Mouse (Mus musculus) megakaryocyte, embryonic 14.5 days (primary cell): ENCODE data around the gene Afap1l2. TPM values are rescaled to one million over a fixed set of nuclear protein-coding genes. Genes with fewer than 3 reads are reported as not detected.

Source experiments
- H3K27me3 ChIP-seq: replicated peaks from 2 replicates; pipeline ENCODE3; 2012; ENCODE audit warnings: inconsistent platforms
- H3K36me3 ChIP-seq: replicated peaks from 2 replicates; pipeline ENCODE3; 2012; ENCODE audit warnings: low read length, inconsistent platforms, mixed read lengths
- H3K4me1 ChIP-seq: 2 replicates; pipeline ENCODE4 v1.6.1; 2012; ENCODE audit warnings: inconsistent platforms
- H3K4me3 ChIP-seq: replicated peaks from 2 replicates; pipeline ENCODE3; 2012; ENCODE audit warnings: moderate library complexity, mild to moderate bottlenecking, inconsistent platforms
- H3K9me3 ChIP-seq: 2 replicates; pipeline ENCODE4 v1.6.1; 2012; ENCODE audit warnings: inconsistent platforms
- FLI1 ChIP-seq: IDR thresholded peaks from 2 replicates; pipeline ENCODE4 v1.6.1; 2012; ENCODE audit warnings: low read length, inconsistent platforms, mixed read lengths
- GATA1 ChIP-seq: IDR thresholded peaks from 3 replicates; pipeline ENCODE4 v1.6.1; 2012; ENCODE audit warnings: mixed read lengths, low read length, inconsistent platforms, borderline replicate concordance
- polyA plus RNA-seq: library from polyadenylated mRNA; stranded (reverse); fragments of >175 nt; gene quantifications from 2 replicates; pipeline ENCODE4 v1.2.3, GENCODE M21; 2012; ENCODE audit warnings: low replicate concordance; ENCODE audit not compliant: insufficient read depth

Gene Afap1l2
- polyA plus RNA-seq = not detected in 2 replicates

- no peak for TF ChIP-seq GATA1
- no peak for TF ChIP-seq FLI1
- peak within 1 kb of the TSS; percentile 71 for H3K4me3 ChIP-seq
- peaks cover 80% of the 10 kb centered on the region for H3K27me3 ChIP-seq
- H3K9me3 ChIP-seq = no peaks in the 10 kb centered on the region
- peaks cover 10% of the 10 kb centered on the region for H3K4me1 ChIP-seq
- H3K36me3 ChIP-seq = no peaks in the 10 kb centered on the region
Measured at GRCm38 (mm10) chr19:57007781-57008710, at the start of gene Afap1l2. Gene Afap1l2 (minus strand): TSS chr19:57008228.

- Histone ChIP-seq H3K36me3 (no peaks in the 10 kb centered on the region), H3K9me3 (peaks cover 17% of the 10 kb centered on the region), H3K4me1 (no peaks in the 10 kb centered on the region), H3K27me3 (peaks cover 7% of the 10 kb centered on the region), H3K4me3 (no peak overlapping the region)
- TF ChIP-seq GATA1 (no peak), FLI1 (no peak)
Measured at GRCm38 (mm10) chr19:57057568-57057967, 49.5 kb upstream of the Afap1l2 start.

GRCm38 (mm10) chr19:57055215-57056120 is 47.4 kb upstream of the Afap1l2 start:
- H3K27me3 ChIP-seq = peaks cover 7% of the 10 kb centered on the region
- H3K9me3 ChIP-seq = peaks cover 17% of the 10 kb centered on the region
- no peak overlapping the region for H3K4me3 ChIP-seq
- TF ChIP-seq FLI1 = no peak
- no peak for TF ChIP-seq GATA1
- H3K36me3 ChIP-seq = no peaks in the 10 kb centered on the region
- no peaks in the 10 kb centered on the region for H3K4me1 ChIP-seq

- TF ChIP-seq FLI1 (no peak), GATA1 (no peak)
- Histone ChIP-seq H3K27me3 (peaks cover 7% of the 10 kb centered on the region), H3K4me1 (no peaks in the 10 kb centered on the region), H3K4me3 (no peak overlapping the region), H3K36me3 (no peaks in the 10 kb centered on the region), H3K9me3 (peaks cover 10% of the 10 kb centered on the region)
Measured at GRCm38 (mm10) chr19:57052959-57053358, 44.9 kb upstream of the Afap1l2 start.

- Histone ChIP-seq H3K27me3 (peaks cover 7% of the 10 kb centered on the region), H3K9me3 (peaks cover 5% of the 10 kb centered on the region), H3K4me1 (no peaks in the 10 kb centered on the region), H3K36me3 (no peaks in the 10 kb centered on the region), H3K4me3 (no peak overlapping the region)
- no peak for TF ChIP-seq FLI1
Measured at GRCm38 (mm10) chr19:57052016-57052415, 44.0 kb upstream of the Afap1l2 start.

- no peaks in the 10 kb centered on the region for H3K36me3 ChIP-seq
- peaks cover 7% of the 10 kb centered on the region for H3K27me3 ChIP-seq
- H3K4me3 ChIP-seq = no peak overlapping the region
- H3K9me3 ChIP-seq = no peaks in the 10 kb centered on the region
- H3K4me1 ChIP-seq = no peaks in the 10 kb centered on the region
- TF ChIP-seq FLI1 (no peak), GATA1 (no peak)
Measured at GRCm38 (mm10) chr19:57049592-57050090, 41.6 kb upstream of the Afap1l2 start.

- no peak overlapping the region for H3K4me3 ChIP-seq
- H3K4me1 ChIP-seq = no peaks in the 10 kb centered on the region
- peaks cover 9% of the 10 kb centered on the region for H3K27me3 ChIP-seq
- no peaks in the 10 kb centered on the region for H3K36me3 ChIP-seq
- TF ChIP-seq FLI1 = no peak
- TF ChIP-seq GATA1 = no peak
- H3K9me3 ChIP-seq = no peaks in the 10 kb centered on the region
Measured at GRCm38 (mm10) chr19:57047671-57048320, 39.8 kb upstream of the Afap1l2 start.

GRCm38 (mm10) chr19:57039258-57039657 is 31.2 kb upstream of the Afap1l2 start:
- Histone ChIP-seq H3K4me1 (no peaks in the 10 kb centered on the region), H3K27me3 (peaks cover 4% of the 10 kb centered on the region), H3K9me3 (no peaks in the 10 kb centered on the region), H3K4me3 (no peak overlapping the region), H3K36me3 (no peaks in the 10 kb centered on the region)
- TF ChIP-seq GATA1 = no peak
- TF ChIP-seq FLI1 = no peak

- TF ChIP-seq GATA1 = no peak
- TF ChIP-seq FLI1 = no peak
Measured at GRCm38 (mm10) chr19:57036860-57037259, 28.8 kb upstream of the Afap1l2 start.

More at GRCm38 (mm10) chr19:57036860-57037259, 28.8 kb upstream of the Afap1l2 start:
- no peaks in the 10 kb centered on the region for H3K36me3 ChIP-seq
- peaks cover 8% of the 10 kb centered on the region for H3K27me3 ChIP-seq
- no peak overlapping the region for H3K4me3 ChIP-seq
- H3K9me3 ChIP-seq = no peaks in the 10 kb centered on the region
- no peaks in the 10 kb centered on the region for H3K4me1 ChIP-seq
